ENCODE assay signal across 29 mouse cellular contexts in the genomic region with DNA sequence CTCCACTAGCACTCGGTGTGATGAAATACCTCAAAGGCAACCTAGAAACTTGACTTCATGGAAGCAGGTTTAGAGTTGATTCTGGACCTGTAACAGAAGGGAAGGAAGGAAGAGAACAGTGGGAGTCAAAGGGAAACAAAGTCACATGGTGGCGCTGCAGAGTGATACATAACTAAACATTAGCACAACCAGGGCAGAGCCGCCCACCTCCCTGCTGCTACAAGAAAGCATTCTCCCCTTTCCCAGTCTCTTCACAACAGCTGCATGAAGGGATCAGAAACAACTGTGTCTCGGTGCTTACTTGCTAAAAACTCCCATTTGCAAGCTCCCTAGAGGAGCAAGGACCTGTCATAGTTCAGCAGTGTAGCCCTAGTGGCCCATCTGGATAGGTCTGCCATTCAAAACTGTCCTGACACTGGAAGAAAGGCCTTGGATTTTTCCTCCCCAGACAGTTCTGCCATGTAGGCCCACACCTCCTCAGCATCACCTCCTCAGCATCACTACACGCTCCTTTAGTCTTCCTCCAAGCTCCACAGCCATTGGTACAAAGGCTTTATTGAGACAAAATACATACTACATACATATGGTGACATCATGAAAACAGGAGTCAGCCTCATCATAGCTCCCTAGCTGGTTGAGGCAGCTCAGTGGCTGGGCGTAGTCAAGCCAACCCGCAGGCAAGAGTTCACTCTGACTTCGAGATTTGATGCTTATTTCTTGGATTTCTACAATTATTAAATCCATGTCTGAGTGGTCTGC. TPM values are rescaled to one million over a fixed set of nuclear protein-coding genes. Genes with fewer than 3 reads are reported as not detected.
A peak's percentile ranks its signal among the peaks of the same experiment; 100 is the strongest.
DNase-seq lines count a peak whose midpoint lies in the region; ATAC-seq and TF ChIP-seq lines count a peak whose summit lies in the region.
"Had no signal": no experiment of that assay in that cellular context is flagged by ENCODE, and none has a peak within 500 bp of the region (broad histone marks: within the 10 kb centered on the region; RNA-seq: fewer than 3 reads in every experiment).

No protein-coding gene starts in this region.

- H3K9me3 ChIP-seq in liver, embryonic 12.5 days (replicated peaks): no peaks in the 10 kb centered on the region
- H3K9me3 ChIP-seq in liver, postnatal 0 days (ENCODE audit: low read length): no peaks in the 10 kb centered on the region
- H3K9me3 ChIP-seq: embryonic facial prominence, embryonic 13.5 days; forebrain, embryonic 12.5 days; G1E; heart, embryonic 15.5 days; hindbrain, embryonic 13.5 days; limb, embryonic 13.5 days; liver, embryonic 13.5 days; midbrain, embryonic 12.5 days; stomach, embryonic 15.5 days had no signal

- no peak overlapping the region for H3K4me3 ChIP-seq in liver, embryonic 12.5 days
- no peak overlapping the region for H3K4me3 ChIP-seq in liver, postnatal 0 days (ENCODE audit: low read depth, low read length)
- H3K4me3 ChIP-seq: embryonic facial prominence, embryonic 13.5 days; erythroblast, embryonic 14.5 days; forebrain, embryonic 12.5 days; gastrocnemius, adult 2 months; heart, embryonic 15.5 days; hindbrain, embryonic 13.5 days; limb, embryonic 13.5 days; liver, embryonic 13.5 days; midbrain, embryonic 12.5 days; stomach, embryonic 15.5 days had no signal

- ATAC-seq in liver, embryonic 12.5 days: 0 out of 2 replicates have a peak, but pooled peaks have one; percentile 21
- ATAC-seq in liver, postnatal 0 days: no peak

- no peak overlapping the region for H3K4me2 ChIP-seq in liver, embryonic 12.5 days
- H3K4me2 ChIP-seq in liver, postnatal 0 days (ENCODE audit: low read depth, low read length): no peak overlapping the region
- H3K4me2 ChIP-seq: embryonic facial prominence, embryonic 13.5 days; forebrain, embryonic 12.5 days; heart, embryonic 15.5 days; hindbrain, embryonic 13.5 days; limb, embryonic 13.5 days; liver, embryonic 13.5 days; lung, embryonic 14.5 days; midbrain, embryonic 12.5 days; stomach, embryonic 15.5 days had no signal

- no peaks in the 10 kb centered on the region for H3K27me3 ChIP-seq in liver, embryonic 12.5 days (replicated peaks)
- no peaks in the 10 kb centered on the region for H3K27me3 ChIP-seq in liver, postnatal 0 days (ENCODE audit: insufficient read depth, low read length)
- H3K27me3 ChIP-seq: embryonic facial prominence, embryonic 13.5 days; forebrain, embryonic 12.5 days; heart, embryonic 15.5 days; hindbrain, embryonic 13.5 days; limb, embryonic 13.5 days; liver, embryonic 13.5 days; midbrain, embryonic 12.5 days; stomach, embryonic 15.5 days had no signal

- WGBS in liver, embryonic 12.5 days (ENCODE audit: insufficient replicate concordance): 80% methylated on average over 8 of the region's 8 CpGs
- 87% methylated on average over 8 of the region's 8 CpGs for WGBS in liver, postnatal 0 days (ENCODE audit: insufficient replicate concordance)

- no peak overlapping the region for H3K9ac ChIP-seq in liver, embryonic 12.5 days
- no peak overlapping the region for H3K9ac ChIP-seq in liver, postnatal 0 days (replicated peaks)
- H3K9ac ChIP-seq: embryonic facial prominence, embryonic 13.5 days; forebrain, embryonic 12.5 days; heart, embryonic 15.5 days; hindbrain, embryonic 13.5 days; limb, embryonic 13.5 days; liver, embryonic 13.5 days; lung, embryonic 14.5 days; midbrain, embryonic 12.5 days; stomach, embryonic 15.5 days had no signal

- DNase-seq in layer of hippocampus, adult 11-12 months (ENCODE audit: low spot score): peak; percentile 56
- no peak for DNase-seq in layer of hippocampus, postnatal 10 days (ENCODE audit: low spot score in 2 of 2)
- no peak for DNase-seq in liver, postnatal 0 days
- peak; percentile 70 for DNase-seq in brain, adult 2 months (ENCODE audit: low read depth, low spot score)
- DNase-seq in layer of hippocampus, postnatal 36 days: peak; percentile 20 to 34
- no peak for DNase-seq in adrenal gland, adult 18-20 months (ENCODE audit: low spot score in 2 of 2)
- DNase-seq in Muller cell, postnatal 12 days (ENCODE audit: inconsistent ontology term): no peak
- DNase-seq: adrenal gland, postnatal 14 days; cerebellum, adult 8-10 months; cerebellum, postnatal 36 days; embryo, embryonic 11 days; gastrocnemius, adult 2 months; heart, postnatal 36 days; kidney, adult 18-20 months; liver, embryonic 13.5 days; lung, embryonic 14.5 days; thymus, adult 18-20 months; thymus, postnatal 4 days had no signal

- H3K27ac ChIP-seq in liver, embryonic 12.5 days: no peak overlapping the region
- no peak overlapping the region for H3K27ac ChIP-seq in liver, postnatal 0 days (ENCODE audit: low read depth)
- H3K27ac ChIP-seq: embryonic facial prominence, embryonic 13.5 days; forebrain, embryonic 12.5 days; gastrocnemius, adult 2 months; heart, embryonic 15.5 days; hindbrain, embryonic 13.5 days; limb, embryonic 13.5 days; liver, embryonic 13.5 days; midbrain, embryonic 12.5 days; stomach, embryonic 15.5 days had no signal

- no peaks in the 10 kb centered on the region for H3K4me1 ChIP-seq in liver, embryonic 12.5 days
- no peaks in the 10 kb centered on the region for H3K4me1 ChIP-seq in liver, postnatal 0 days (ENCODE audit: insufficient read depth)
- H3K4me1 ChIP-seq: embryonic facial prominence, embryonic 13.5 days; forebrain, embryonic 12.5 days; heart, embryonic 15.5 days; hindbrain, embryonic 13.5 days; limb, embryonic 13.5 days; liver, embryonic 13.5 days; midbrain, embryonic 12.5 days; stomach, embryonic 15.5 days had no signal

- no peak for TF ChIP-seq EP300 in liver, postnatal 0 days (IDR thresholded peaks at IDR 0.05; ENCODE audit: low read depth)

- H3K36me3 ChIP-seq in liver, embryonic 12.5 days: peaks cover 98% of the 10 kb centered on the region
- peaks cover 59% of the 10 kb centered on the region for H3K36me3 ChIP-seq in liver, postnatal 0 days (replicated peaks; ENCODE audit: insufficient read depth, low read length)

- no peak for TF ChIP-seq CTCF in liver, postnatal 0 days (IDR thresholded peaks at IDR 0.05; ENCODE audit: low read depth)

RNA-seq across cellular contexts. Expression of gene Mrpl27, which starts 8.9 kb away (rescaled TPM):
- total RNA-seq in layer of hippocampus, postnatal 10 days (2021): 10 to 100 TPM; 61.8 to 62.3 TPM
- polyA plus RNA-seq in liver, embryonic 12.5 days (2016; fragmentation: Nextera tagmentation; extraction: Ambion mirVana): 89.1 and 95.3 TPM in 2 replicates
- 73.2 and 81.4 TPM in 2 replicates for polyA plus RNA-seq in liver, postnatal 0 days (2015; fragmentation: Nextera tagmentation; extraction: Ambion mirVana)
- 10 to 100 TPM; 67.1 to 68.9 TPM for total RNA-seq in layer of hippocampus, postnatal 36 days (2021)
- total RNA-seq in adrenal gland, adult 18-20 months (2021): 10 to 100 TPM; 65.8 to 73.0 TPM

RNA-seq across cellular contexts. Expression of gene Eme1, which starts 9.1 kb away (rescaled TPM):
- total RNA-seq in layer of hippocampus, postnatal 10 days (2021): 1 to 10 TPM in 1 of 2 experiments, under 1 TPM in 1; 0.40 to 1.1 TPM
- polyA plus RNA-seq in liver, embryonic 12.5 days (2016; fragmentation: Nextera tagmentation; extraction: Ambion mirVana): 22.7 and 25.0 TPM in 2 replicates
- 4.5 and 4.9 TPM in 2 replicates for polyA plus RNA-seq in liver, postnatal 0 days (2015; fragmentation: Nextera tagmentation; extraction: Ambion mirVana)
- total RNA-seq in layer of hippocampus, postnatal 36 days (2021): not detected
- under 1 TPM; 0.23 to 0.45 TPM for total RNA-seq in adrenal gland, adult 18-20 months (2021)
- total RNA-seq: gastrocnemius, adult 2 months; monocyte, adult 5-6 weeks had no signal

RNA-seq across cellular contexts. Expression of gene Lrrc59, which starts 15.1 kb away (rescaled TPM):
- total RNA-seq in layer of hippocampus, postnatal 10 days (2021): 10 to 100 TPM; 84.6 to 87.2 TPM
- polyA plus RNA-seq in liver, embryonic 12.5 days (2016; fragmentation: Nextera tagmentation; extraction: Ambion mirVana): 182 and 186 TPM in 2 replicates
- 51.7 and 57.0 TPM in 2 replicates for polyA plus RNA-seq in liver, postnatal 0 days (2015; fragmentation: Nextera tagmentation; extraction: Ambion mirVana)
- 10 to 100 TPM; 78.7 to 81.1 TPM for total RNA-seq in layer of hippocampus, postnatal 36 days (2021)
- 100 to 1,000 TPM; 124 to 133 TPM for total RNA-seq in adrenal gland, adult 18-20 months (2021)

RNA-seq across cellular contexts. Expression of gene Xylt2, which starts 32.7 kb away (rescaled TPM):
- 10 to 100 TPM; 24.7 to 30.4 TPM for total RNA-seq in layer of hippocampus, postnatal 10 days (2021)
- polyA plus RNA-seq in liver, embryonic 12.5 days (2016; fragmentation: Nextera tagmentation; extraction: Ambion mirVana): 7.0 and 7.1 TPM in 2 replicates
- polyA plus RNA-seq in liver, postnatal 0 days (2015; fragmentation: Nextera tagmentation; extraction: Ambion mirVana): 2.7 and 2.9 TPM in 2 replicates
- total RNA-seq in layer of hippocampus, postnatal 36 days (2021): 10 to 100 TPM; 23.0 to 26.1 TPM
- 10 to 100 TPM; 10.6 to 11.8 TPM for total RNA-seq in adrenal gland, adult 18-20 months (2021)

RNA-seq across cellular contexts. Expression of gene Acsf2, which starts 43.0 kb away (rescaled TPM):
- 10 to 100 TPM; 21.2 to 21.6 TPM for total RNA-seq in layer of hippocampus, postnatal 10 days (2021)
- 1.1 and 1.2 TPM in 2 replicates for polyA plus RNA-seq in liver, embryonic 12.5 days (2016; fragmentation: Nextera tagmentation; extraction: Ambion mirVana)
- polyA plus RNA-seq in liver, postnatal 0 days (2015; fragmentation: Nextera tagmentation; extraction: Ambion mirVana): 4.2 and 4.4 TPM in 2 replicates
- 10 to 100 TPM; 15.1 to 17.1 TPM for total RNA-seq in layer of hippocampus, postnatal 36 days (2021)
- 100 to 1,000 TPM; 143 to 171 TPM for total RNA-seq in adrenal gland, adult 18-20 months (2021)

Comparison
In these comparisons a context has a peak if more than half of its experiments do, and no peak if none do; other contexts are left out.
1. DNase-seq: peak in layer of hippocampus, adult 11-12 months (single experiment), brain, adult 2 months (single experiment) and layer of hippocampus, postnatal 36 days (2 of 2); none in layer of hippocampus, postnatal 10 days (0 of 2), liver, postnatal 0 days (single experiment), adrenal gland, adult 18-20 months (0 of 2) and Muller cell, postnatal 12 days (single experiment).